Mouse (Mus musculus): ENCODE data around the gene F930015N05Rik. TPM values are rescaled to one million over a fixed set of nuclear protein-coding genes. Genes with fewer than 3 reads are reported as not detected.

F930015N05Rik gene
- polyA plus RNA-seq, 1 experiment, result 0.25 TPM

DNA sequence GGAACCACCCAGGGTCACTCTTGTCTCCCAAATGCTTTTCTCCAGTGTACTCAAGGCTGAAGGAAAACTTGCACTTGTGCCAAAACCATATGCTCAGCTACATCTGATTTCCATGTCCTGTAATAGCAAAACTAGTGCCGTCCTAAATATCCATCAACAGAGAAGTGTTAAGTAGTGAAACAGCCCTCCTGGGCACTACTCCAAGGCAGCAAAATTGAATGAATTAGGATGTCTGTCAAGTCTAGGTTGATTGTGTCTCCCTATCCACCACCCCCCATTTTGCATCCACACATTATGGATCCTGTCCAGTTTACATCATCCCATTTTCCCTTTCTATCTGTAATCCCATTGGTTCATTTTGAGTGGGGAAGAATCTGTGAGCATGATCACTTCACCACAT, 17.5 kb downstream of the F930015N05Rik start:
- TF ChIP-seq CTCF (IDR thresholded peaks at IDR 0.05; ENCODE audit: borderline replicate concordance, insufficient read depth, low read depth, low read length) (no peak), POLR2A (IDR thresholded peaks at IDR 0.05; ENCODE audit: borderline replicate concordance, insufficient read depth, low read length) (no peak)
- DNase-seq, result no peak
- WGBS, result 10% methylated on average over 1 of the region's 1 CpGs
- H3K4me3 ChIP-seq (replicated peaks; ENCODE audit: insufficient read depth, low read depth, low read length), result no peak overlapping the region
- no peak overlapping the region for H3K27ac ChIP-seq (ENCODE audit: insufficient read depth, low read length)
- H3K4me1 ChIP-seq (ENCODE audit: control insufficient read depth, insufficient read depth, low read length), result no peaks in the 10 kb centered on the region
- H3K27me3 ChIP-seq (ENCODE audit: control insufficient read depth, insufficient read depth, low read length), result no peaks in the 10 kb centered on the region

- 43% methylated on average over 6 of the region's 6 CpGs for WGBS
- H3K27ac ChIP-seq (ENCODE audit: insufficient read depth, low read length), result no peak overlapping the region
Observed at GRCm38 (mm10) chr11:64400534-64401093, 35.8 kb downstream of the F930015N05Rik start.

GRCm38 (mm10) chr11:64397612-64398011, 38.8 kb downstream of the F930015N05Rik start:
- Histone ChIP-seq H3K4me1 (ENCODE audit: control insufficient read depth, insufficient read depth, low read length) (0 out of 2 replicates have a peak, but pooled peaks cover 5% of the 10 kb centered on the region), H3K27me3 (ENCODE audit: control insufficient read depth, insufficient read depth, low read length) (no peaks in the 10 kb centered on the region; the same call in 1 of the 2 replicates), H3K4me3 (replicated peaks; ENCODE audit: insufficient read depth, low read depth, low read length) (no peak overlapping the region), H3K27ac (ENCODE audit: insufficient read depth, low read length) (no peak overlapping the region)
- 96% methylated on average over 3 of the region's 3 CpGs for WGBS
- DNase-seq, result no peak
- TF ChIP-seq POLR2A (IDR thresholded peaks at IDR 0.05; ENCODE audit: borderline replicate concordance, insufficient read depth, low read length), result no peak
- TF ChIP-seq CTCF (IDR thresholded peaks at IDR 0.05; ENCODE audit: borderline replicate concordance, insufficient read depth, low read depth, low read length), result no peak

More at GRCm38 (mm10) chr11:64400534-64401093, 35.8 kb downstream of the F930015N05Rik start:
- DNase-seq, result no peak
- Histone ChIP-seq H3K27me3 (ENCODE audit: control insufficient read depth, insufficient read depth, low read length) (no peaks in the 10 kb centered on the region; the same call in 1 of the 2 replicates), H3K4me3 (replicated peaks; ENCODE audit: insufficient read depth, low read depth, low read length) (no peak overlapping the region), H3K4me1 (ENCODE audit: control insufficient read depth, insufficient read depth, low read length) (0 out of 2 replicates have a peak, but pooled peaks cover 5% of the 10 kb centered on the region)
- TF ChIP-seq CTCF (IDR thresholded peaks at IDR 0.05; ENCODE audit: borderline replicate concordance, insufficient read depth, low read depth, low read length) (no peak), POLR2A (IDR thresholded peaks at IDR 0.05; ENCODE audit: borderline replicate concordance, insufficient read depth, low read length) (no peak)

GRCm38 (mm10) chr11:64396949-64397348, 39.5 kb downstream of the F930015N05Rik start:
- H3K4me3 ChIP-seq (replicated peaks; ENCODE audit: insufficient read depth, low read depth, low read length), result no peak overlapping the region
- WGBS, result 60% methylated on average over 6 of the region's 6 CpGs
- no peaks in the 10 kb centered on the region; the same call in 1 of the 2 replicates for H3K27me3 ChIP-seq (ENCODE audit: control insufficient read depth, insufficient read depth, low read length)
- H3K4me1 ChIP-seq (ENCODE audit: control insufficient read depth, insufficient read depth, low read length), result 0 out of 2 replicates have a peak, but pooled peaks cover 5% of the 10 kb centered on the region
- H3K27ac ChIP-seq (ENCODE audit: insufficient read depth, low read length), result no peak overlapping the region
- DNase-seq, result no peak
- TF ChIP-seq CTCF (IDR thresholded peaks at IDR 0.05; ENCODE audit: borderline replicate concordance, insufficient read depth, low read depth, low read length) (no peak), POLR2A (IDR thresholded peaks at IDR 0.05; ENCODE audit: borderline replicate concordance, insufficient read depth, low read length) (no peak)

- 5% methylated on average over 7 of the region's 7 CpGs for WGBS
Observed at GRCm38 (mm10) chr11:64396331-64396881, 40.0 kb downstream of the F930015N05Rik start.

GRCm38 (mm10) chr11:64386333-64386732, 50.1 kb downstream of the F930015N05Rik start:
- TF ChIP-seq POLR2A (IDR thresholded peaks at IDR 0.05; ENCODE audit: borderline replicate concordance, insufficient read depth, low read length) (no peak), CTCF (IDR thresholded peaks at IDR 0.05; ENCODE audit: borderline replicate concordance, insufficient read depth, low read depth, low read length) (no peak)
- no peak for DNase-seq
- no peaks in the 10 kb centered on the region for H3K27me3 ChIP-seq (ENCODE audit: control insufficient read depth, insufficient read depth, low read length)
- H3K27ac ChIP-seq (ENCODE audit: insufficient read depth, low read length), result no peak overlapping the region
- H3K4me3 ChIP-seq (replicated peaks; ENCODE audit: insufficient read depth, low read depth, low read length), result no peak overlapping the region
- WGBS, result 92% methylated on average over 4 of the region's 4 CpGs
- H3K4me1 ChIP-seq (ENCODE audit: control insufficient read depth, insufficient read depth, low read length), result no peaks in the 10 kb centered on the region

More at GRCm38 (mm10) chr11:64396331-64396881, 40.0 kb downstream of the F930015N05Rik start:
- DNase-seq, result no peak
- TF ChIP-seq POLR2A (IDR thresholded peaks at IDR 0.05; ENCODE audit: borderline replicate concordance, insufficient read depth, low read length), result no peak
- no peak for TF ChIP-seq CTCF (IDR thresholded peaks at IDR 0.05; ENCODE audit: borderline replicate concordance, insufficient read depth, low read depth, low read length)
- no peaks in the 10 kb centered on the region; the same call in 1 of the 2 replicates for H3K27me3 ChIP-seq (ENCODE audit: control insufficient read depth, insufficient read depth, low read length)
- H3K4me3 ChIP-seq (replicated peaks; ENCODE audit: insufficient read depth, low read depth, low read length), result no peak overlapping the region
- H3K4me1 ChIP-seq (ENCODE audit: control insufficient read depth, insufficient read depth, low read length), result 0 out of 2 replicates have a peak, but pooled peaks cover 5% of the 10 kb centered on the region
- 0 out of 2 replicates have a peak overlapping the region, but pooled peaks have one; percentile 36 for H3K27ac ChIP-seq (ENCODE audit: insufficient read depth, low read length)

Other genes with a start within 250 kb of the F930015N05Rik start
- gene Hs3st3a1, start 1.3 kb downstream of the F930015N05Rik start, polyA plus RNA-seq (2012; rRNA removed), result 0.72 and 0.76 TPM in 2 replicates

Data from cerebellum, adult 2 months (tissue).